Mouse (Mus musculus) urinary bladder, adult 18-20 months (tissue): ENCODE data around the gene Dnmt3a.
"Not testable (repeated sequence)": the region's sequence is repeated elsewhere in the genome, so short reads cannot be mapped to it uniquely, and the experiment has no call there.

Source experiments
- DNase-seq, 2 experiments: peaks; one replicate each; pipeline ENCODE4 v3.0.0; 2022; ENCODE audit warnings: low spot score in 2 of 2, mixed read lengths in 2 of 2

The Dnmt3a gene

DNA sequence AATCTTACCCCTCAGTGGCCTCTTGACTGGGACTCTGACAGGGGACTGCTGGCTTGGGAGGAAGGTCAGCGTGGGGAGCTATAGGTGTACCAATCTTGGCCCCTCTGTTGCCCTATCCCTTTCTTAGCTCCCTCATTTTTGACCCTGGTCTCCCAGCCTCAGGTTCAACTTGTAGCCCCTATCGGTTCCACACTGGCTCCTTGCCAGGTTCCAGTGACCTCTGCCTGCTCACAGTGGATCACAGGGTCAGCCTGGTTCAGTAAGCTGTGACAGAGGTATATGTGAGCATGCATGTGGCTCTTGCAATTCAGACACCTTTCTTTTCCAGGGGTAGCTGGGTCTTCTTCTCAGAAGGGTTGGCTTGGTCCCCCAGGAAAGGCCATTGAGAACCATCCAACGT, 110.0 kb downstream of the Dnmt3a start:
- no peak for DNase-seq

DNA sequence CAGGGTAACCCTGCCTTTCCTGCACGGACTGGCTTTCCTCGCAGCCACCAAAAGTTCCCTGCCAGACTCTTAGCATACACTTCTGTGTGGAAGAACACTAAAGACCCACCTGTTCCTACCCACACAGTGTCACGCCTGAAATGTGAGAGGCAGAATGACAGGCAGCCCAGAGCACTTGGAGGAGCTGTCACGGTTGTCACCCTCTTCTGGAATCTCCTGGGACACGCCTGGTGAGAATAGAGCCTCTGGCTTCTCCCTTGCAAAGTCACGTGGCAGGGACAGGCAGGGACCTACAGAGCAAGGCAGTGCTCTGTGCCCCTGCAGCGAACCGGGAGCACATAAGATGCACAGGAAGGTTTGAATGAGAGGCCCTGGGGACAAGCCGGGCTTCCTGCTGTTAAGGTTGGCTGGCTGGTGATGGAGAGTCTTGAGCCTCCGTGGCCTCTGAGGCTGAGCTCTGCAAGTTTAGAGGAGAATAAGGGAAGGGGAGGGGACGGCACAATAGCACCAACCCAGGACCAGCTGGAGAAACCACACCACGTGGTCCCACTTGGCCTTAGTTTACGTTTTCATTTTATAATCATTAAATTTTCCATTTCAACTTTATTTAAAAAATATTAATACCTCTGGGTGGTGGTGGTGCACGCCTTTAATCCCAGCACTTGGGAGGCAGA, 112.0 kb downstream of the Dnmt3a start:
- DNase-seq: no peak

GRCm38 (mm10) chr12:3918577-3918976, 112.8 kb downstream of the Dnmt3a start:
- DNase-seq: no peak

GRCm38 (mm10) chr12:3919423-3919822, 113.6 kb downstream of the Dnmt3a start:
- no peak for DNase-seq

- peak; percentile 15 to 49 for DNase-seq
Measured at GRCm38 (mm10) chr12:3926127-3926526, 120.3 kb downstream of the Dnmt3a start.

DNA sequence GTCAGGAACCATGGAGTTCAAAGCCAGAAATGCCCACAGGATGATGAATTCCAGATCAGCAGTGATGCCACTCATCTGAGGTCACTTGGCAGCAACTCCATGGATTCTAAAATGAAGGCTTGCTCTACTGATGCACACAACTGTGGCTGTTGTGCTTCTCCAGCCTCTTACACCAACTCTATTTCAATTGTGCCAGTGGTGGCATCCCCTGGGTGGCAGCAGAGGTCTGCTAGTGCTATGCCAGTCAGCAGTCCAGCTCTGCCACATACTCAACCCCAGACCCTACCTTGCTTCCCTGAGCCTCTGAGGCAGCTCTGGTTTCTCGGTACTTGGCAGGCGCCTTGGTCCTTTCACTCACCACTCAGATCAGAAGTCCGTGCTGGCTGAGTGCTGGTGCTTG, 123.0 kb downstream of the Dnmt3a start:
- DNase-seq: no peak

DNA sequence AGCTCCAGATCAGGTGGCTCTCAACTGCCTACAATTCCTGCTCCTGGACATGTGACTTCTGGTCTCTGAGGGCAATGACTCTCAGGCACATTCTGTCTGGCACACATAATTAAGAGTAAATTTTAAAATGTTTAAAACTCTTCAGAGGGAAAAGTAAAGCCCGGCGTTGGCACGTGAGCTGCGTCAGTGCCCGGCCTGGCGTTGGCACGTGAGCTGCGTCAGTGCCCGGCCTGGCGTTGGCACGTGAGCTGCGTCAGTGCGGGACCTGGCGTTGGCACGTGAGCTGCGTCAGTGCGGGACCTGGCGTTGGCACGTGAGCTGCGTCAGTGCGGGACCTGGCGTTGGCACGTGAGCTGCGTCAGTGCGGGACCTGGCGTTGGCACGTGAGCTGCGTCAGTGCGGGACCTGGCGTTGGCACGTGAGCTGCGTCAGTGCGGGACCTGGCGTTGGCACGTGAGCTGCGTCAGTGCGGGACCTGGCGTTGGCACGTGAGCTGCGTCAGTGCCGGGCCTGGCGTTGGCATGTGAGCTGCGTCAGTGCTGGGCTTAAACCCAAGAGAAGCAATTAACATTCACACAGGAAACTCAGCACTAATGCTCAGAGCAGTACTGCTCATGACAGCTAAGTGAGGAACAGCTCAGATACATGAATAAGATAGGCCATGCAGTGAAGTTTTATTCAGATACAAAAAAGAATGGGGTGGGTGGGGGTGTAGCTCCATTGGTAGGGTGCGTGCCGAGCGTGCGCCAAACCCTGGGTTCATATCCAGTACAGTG, 124.5 kb downstream of the Dnmt3a start:
- DNase-seq: not testable (repeated sequence)

GRCm38 (mm10) chr12:3942026-3942425, 136.2 kb downstream of the Dnmt3a start:
- no peak for DNase-seq

DNA sequence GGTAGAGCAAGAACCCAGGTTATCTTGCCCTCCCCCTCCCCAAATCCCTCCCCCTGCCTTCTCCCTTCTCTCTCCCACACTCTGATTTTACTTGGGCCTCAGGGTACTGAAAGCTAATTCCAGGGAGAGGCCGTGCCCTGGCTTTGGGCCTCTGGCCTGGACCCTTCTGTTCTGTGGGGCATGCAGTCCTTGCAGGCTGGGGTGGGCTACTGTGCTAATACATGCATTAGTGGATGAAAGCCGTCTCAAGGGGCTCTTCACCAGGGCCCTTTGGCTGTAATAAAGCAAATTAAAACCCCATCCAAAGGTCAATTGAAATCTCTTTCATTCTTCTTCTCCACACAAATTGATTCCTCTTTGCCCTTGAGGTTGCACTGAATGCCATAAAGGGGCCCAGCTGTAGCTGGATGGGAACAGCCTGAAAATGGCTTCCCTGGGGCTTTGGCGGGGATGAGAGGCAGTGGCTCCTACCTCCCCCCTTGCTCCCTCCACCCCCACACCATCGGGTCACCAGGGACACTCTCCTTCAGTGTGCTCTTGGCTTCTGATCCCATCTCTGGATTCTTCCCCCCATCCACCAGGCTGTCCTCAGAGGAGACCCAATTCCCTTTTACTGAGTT, 138.8 kb downstream of the Dnmt3a start:
- no peak for DNase-seq

DNA sequence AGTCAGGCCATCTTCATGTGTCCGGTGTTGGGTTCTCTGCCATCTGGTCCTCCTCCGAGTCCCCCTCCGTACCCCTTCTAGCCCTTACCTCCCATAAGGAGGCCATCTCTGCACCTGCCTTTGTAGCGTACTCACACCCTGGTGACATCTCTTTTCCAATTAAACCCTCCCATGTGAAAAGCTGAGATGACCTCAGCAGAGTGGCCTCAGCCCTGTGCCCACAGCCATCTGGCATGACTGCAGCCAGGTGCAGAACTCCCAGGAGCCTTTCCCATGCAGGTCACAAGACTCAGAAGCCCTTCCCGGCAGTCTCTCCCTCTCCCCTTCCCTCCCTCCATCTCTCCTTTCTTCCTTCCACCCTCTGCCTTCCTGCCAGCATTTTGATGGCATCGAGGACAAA, 141.7 kb downstream of the Dnmt3a start:
- DNase-seq: no peak

DNA sequence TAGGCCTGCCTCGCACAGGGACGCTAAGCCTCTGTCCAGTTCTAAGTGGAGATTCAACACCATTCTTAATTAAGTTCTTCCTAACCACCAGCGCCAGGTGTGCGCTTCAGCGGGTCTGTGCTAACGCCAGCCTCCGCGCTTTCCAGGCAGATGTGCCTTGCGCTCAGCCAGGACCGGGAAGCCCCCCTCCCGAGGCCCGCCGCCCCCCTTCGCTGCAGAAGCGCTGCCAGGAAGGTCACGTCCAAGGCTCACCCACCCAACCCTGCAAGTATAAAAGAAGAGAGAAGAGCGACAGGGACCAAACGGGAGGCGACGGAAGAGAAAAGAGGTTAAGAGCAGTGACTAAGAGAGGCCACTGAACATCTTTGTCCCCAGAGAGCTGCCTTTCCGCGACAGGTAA, 148.8 kb downstream of the Dnmt3a start, which contains the start of gene Pomc:
Gene Pomc, plus strand, starts transcription at position 301 of the 400 bp plus-strand sequence.
- no peak for DNase-seq

- DNase-seq: no peak
Measured at GRCm38 (mm10) chr12:3955371-3955770, 149.6 kb downstream of the Dnmt3a start.

GRCm38 (mm10) chr12:3956351-3956750, 150.5 kb downstream of the Dnmt3a start:
- DNase-seq: no peak

- DNase-seq: peak; percentile 57 to 74
Measured at GRCm38 (mm10) chr12:3959791-3960543, 154.2 kb downstream of the Dnmt3a start.

DNA sequence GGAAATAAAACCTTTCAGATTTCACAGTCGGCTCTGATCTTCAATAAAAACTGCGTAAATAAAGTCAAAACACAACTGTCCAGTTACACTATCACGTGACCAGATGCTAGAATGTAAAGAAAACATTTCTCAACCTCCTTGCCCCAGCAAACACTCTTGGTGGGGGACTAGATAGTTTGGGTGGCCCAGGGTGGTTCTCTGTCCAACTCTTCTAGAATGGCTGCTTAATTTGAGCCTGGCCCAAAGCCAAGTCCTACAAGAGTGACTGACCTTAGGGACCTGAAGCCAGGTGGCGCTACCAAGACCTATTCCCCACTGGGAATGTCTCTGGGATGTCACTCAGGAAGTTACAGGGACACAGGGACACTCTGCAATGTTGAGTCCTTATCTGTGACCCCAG, 154.7 kb downstream of the Dnmt3a start:
- DNase-seq: no peak
